Mouse (Mus musculus) heart, adult 8-10 months (tissue): ENCODE measurements around the gene Fam221b. TPM values are rescaled to one million over a fixed set of nuclear protein-coding genes. Genes with fewer than 3 reads are reported as not detected.

Source experiments
- DNase-seq: peaks from one replicate; pipeline ENCODE4 v3.0.0; 2022; ENCODE audit warnings: low spot score
- total RNA-seq, 4 experiments: library from RNA; stranded (reverse); gene quantifications; 2 replicates each; pipeline ENCODE4 v1.2.4; 2022

Fam221b gene
- total RNA-seq, 4 experiments from 2014 or later: 0.14 to 0.38 (median 0.28) TPM

GRCm38 (mm10) chr4:43657146-43657545 lies 11.8 kb downstream of the Fam221b start:
- DNase-seq: no peak

GRCm38 (mm10) chr4:43656339-43657109 lies 12.4 kb downstream of the Fam221b start, which contains the start of gene Hint2:
Gene Hint2 (minus strand): TSS chr4:43656466.
- DNase-seq: peak; percentile 97

- DNase-seq: no peak
Measured at GRCm38 (mm10) chr4:43655656-43656338, 13.1 kb downstream of the Fam221b start.

GRCm38 (mm10) chr4:43653161-43654015 lies 15.6 kb downstream of the Fam221b start, which contains the start of gene Spag8:
Gene Spag8 (minus strand): TSS chr4:43653594.
- DNase-seq: no peak

- no peak for DNase-seq
Measured at GRCm38 (mm10) chr4:43652726-43653125, 16.2 kb downstream of the Fam221b start.

GRCm38 (mm10) chr4:43649783-43650182 lies 19.2 kb downstream of the Fam221b start:
- DNase-seq: no peak

GRCm38 (mm10) chr4:43640491-43640890 lies 28.5 kb downstream of the Fam221b start:
- no peak for DNase-seq

- DNase-seq: no peak
Measured at GRCm38 (mm10) chr4:43640076-43640475, 28.9 kb downstream of the Fam221b start.

- DNase-seq: no peak
Measured at GRCm38 (mm10) chr4:43636751-43637150, 32.2 kb downstream of the Fam221b start.

- DNase-seq: no peak
Measured at GRCm38 (mm10) chr4:43634621-43635374, 34.1 kb downstream of the Fam221b start.

- DNase-seq: no peak
Measured at GRCm38 (mm10) chr4:43633736-43634135, 35.2 kb downstream of the Fam221b start.

GRCm38 (mm10) chr4:43633296-43633695 lies 35.6 kb downstream of the Fam221b start:
- DNase-seq: no peak

- DNase-seq: no peak
Measured at GRCm38 (mm10) chr4:43631956-43632920, 36.7 kb downstream of the Fam221b start.

- DNase-seq: peak; percentile 24
Measured at GRCm38 (mm10) chr4:43631046-43631955, 37.6 kb downstream of the Fam221b start, which contains the start of gene Npr2. Gene Npr2 (plus strand): TSS chr4:43631935.

- DNase-seq: no peak
Measured at GRCm38 (mm10) chr4:43630671-43631045, 38.3 kb downstream of the Fam221b start.

- DNase-seq: peak; percentile 88
Measured at GRCm38 (mm10) chr4:43630030-43630581, 38.8 kb downstream of the Fam221b start.

GRCm38 (mm10) chr4:43629106-43629817 lies 39.7 kb downstream of the Fam221b start:
- DNase-seq: no peak
